Mouse (Mus musculus): ENCODE data around the gene Lrrc63.
"Not testable (repeated sequence)": the region's sequence is repeated elsewhere in the genome, so short reads cannot be mapped to it uniquely, and the experiment has no call there.

DNA sequence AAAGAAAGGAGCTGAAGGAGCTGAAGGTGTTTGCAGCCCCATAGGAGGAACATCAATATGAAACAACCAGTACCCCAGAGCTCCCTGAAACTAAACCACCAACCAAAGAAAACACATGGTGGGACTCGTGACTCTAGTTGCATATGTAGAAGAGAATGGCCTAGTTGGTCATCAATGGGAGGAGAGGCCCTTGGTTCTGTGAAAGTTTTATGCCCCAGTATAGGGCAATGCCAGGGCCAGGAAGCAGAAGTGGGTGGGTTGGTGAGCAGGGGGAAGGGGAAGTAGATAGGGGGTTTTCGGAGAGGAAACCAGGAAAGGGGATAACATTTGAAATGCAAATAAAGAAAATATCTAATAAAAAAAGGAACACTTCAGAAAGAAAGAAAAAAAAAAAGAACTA, 17.0 kb upstream of the Lrrc63 start:
- TF ChIP-seq CTCF (IDR thresholded peaks at IDR 0.05; ENCODE audit: borderline replicate concordance, insufficient read depth, low read length); POLR2A (IDR thresholded peaks at IDR 0.05; ENCODE audit: low read depth, low read length): not testable (repeated sequence)

Measured in embryonic fibroblast, embryonic 13.5 days (primary cell).